Mouse (Mus musculus) thymus, postnatal 25 days (tissue): ENCODE results near the gene Elmod1.

Experiments
- DNase-seq: peaks from one replicate; pipeline ENCODE4 v3.0.0; 2022

Gene Elmod1

GRCm38 (mm10) chr9:53905418-53905817 lies 69.7 kb downstream of the Elmod1 start:
- DNase-seq: no peak

GRCm38 (mm10) chr9:53903215-53903842 lies 71.8 kb downstream of the Elmod1 start:
- no peak for DNase-seq

DNA sequence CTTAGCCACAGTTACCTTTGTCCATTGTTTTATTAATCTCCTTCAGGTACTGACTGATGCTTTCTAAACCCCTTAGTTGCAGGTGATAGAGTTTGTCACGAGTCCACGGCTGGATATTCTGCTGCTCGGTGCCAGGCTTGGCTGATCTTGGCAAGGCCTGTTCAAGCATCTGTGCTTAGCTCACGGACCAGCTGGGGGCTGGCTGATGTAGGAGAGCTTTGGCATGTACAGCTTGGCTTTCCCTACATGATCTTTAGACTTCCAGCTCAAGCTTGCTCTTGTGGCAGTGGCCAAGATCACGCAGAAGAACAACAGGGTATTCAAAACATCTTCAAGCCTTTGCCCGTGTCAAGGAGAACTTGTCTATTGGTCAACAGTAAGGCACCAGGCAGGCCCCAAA lies 75.3 kb downstream of the Elmod1 start:
- no peak for DNase-seq

DNA sequence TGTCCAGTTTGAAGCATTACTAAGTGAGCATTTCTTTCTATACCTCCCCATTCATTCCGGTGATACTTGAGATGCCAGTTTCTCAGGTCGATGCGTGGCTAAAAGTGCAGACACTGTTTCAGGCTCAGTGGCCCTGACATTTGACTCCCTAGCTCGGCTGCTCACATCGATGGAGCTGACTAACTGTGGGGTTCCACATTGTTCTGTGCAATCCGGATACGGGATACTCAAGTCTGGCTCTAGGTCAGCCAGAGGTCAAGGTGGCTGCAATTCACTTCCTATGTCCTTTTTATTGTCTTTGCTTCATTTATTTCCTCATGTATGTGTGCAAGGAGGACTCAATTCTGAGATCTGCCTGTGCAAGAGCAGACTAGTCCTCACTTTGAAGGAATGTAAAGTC lies 79.3 kb downstream of the Elmod1 start:
- no peak for DNase-seq

- peak; percentile 6 for DNase-seq
Measured at GRCm38 (mm10) chr9:53890075-53890474, 85.0 kb downstream of the Elmod1 start.

DNA sequence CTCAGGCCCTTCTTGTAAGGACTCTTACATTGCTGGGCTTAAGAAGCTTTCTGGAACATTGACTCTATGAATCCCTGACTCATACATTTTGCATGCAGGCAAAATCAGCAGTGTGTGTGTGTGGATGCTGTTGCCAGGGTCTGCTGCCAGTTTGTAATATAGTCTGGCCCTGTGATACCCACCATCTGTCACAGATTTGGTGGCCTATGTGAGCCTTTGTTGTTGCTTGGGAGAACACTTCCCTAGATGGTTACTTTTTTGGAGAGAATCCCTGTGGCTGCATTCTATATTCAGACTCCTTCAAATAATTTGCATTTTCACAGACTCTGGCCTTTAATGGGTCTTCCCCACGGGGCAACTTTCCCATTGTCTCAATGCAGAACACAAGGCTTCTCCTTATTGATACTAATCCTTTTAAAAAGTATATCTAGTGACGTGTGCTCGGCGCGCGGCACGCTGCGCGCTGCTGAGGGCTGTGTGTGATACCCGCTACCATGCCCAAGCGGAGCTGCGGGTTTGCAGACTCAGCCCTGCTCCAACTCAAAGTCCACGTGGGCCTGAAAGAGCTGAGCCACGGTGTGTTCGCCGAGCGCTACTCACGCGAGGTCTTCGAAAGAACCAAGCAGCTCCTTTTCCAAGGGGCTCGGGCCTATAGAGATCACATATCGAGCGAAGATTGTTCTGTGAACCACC lies 91.4 kb downstream of the Elmod1 start:
- DNase-seq: no peak

DNA sequence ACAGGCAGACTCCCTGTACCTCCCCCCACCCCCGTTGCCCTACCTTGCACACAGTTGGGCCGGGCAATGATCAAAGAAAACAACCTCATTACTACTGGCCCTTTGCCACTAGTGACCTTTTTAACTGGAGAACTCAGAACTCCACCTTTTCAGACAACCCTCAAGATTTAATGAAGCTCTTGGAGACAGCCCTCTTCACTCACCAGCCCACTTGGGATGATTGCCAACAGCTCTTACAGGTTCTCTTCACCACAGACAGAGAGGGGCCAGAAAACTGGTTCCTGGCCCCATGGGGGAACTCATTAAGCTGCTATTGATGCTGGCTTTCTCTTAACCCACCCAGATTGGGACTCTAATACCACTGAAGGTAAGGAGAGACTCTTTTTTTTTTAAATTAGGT lies 97.7 kb downstream of the Elmod1 start:
- DNase-seq: no peak

DNA sequence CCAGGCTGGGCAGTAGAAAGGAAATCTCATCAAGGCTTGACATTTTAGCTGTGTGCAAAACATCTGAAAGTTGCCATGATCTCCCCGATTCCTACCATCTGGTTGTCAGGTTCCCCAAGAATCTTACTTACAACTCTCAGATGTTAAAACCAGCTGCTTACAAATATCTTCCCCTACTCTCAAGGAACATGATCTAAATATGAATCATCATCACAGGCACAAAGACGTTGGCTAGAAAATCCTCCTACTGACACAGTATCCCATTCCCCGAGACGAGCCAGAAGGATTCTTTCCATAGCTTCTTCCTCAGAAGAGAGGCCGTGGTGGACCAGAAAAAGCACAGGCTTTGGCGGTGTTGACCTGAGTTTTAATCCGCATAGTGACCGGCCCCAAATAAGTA lies 101.9 kb downstream of the Elmod1 start:
- DNase-seq: no peak
